Mouse (Mus musculus): Measurements from ENCODE around the gene Ell.

DNA sequence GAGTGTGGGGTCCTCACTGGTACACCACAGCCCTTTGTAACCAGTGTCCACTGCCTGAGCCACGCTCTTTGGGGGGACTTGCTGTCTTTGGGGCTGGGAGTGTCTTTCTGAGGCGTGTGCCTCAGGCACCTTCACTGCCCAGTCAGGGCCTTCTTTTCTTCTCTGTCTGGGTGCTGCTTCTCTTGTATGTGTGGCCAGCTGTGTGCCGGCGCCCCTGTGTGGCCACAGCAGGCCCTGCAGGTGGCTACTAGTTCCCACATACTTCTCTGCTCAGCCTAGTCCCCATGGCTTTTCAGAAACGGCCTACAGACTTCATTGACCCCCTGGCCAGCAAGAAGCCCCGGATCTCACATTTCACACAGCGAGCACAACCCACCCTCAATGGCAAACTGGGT lies 46.0 kb downstream of the Ell start:
- TF ChIP-seq POLR2A (IDR thresholded peaks at IDR 0.05; ENCODE audit: low read depth, low read length) (no peak), CTCF (IDR thresholded peaks at IDR 0.05; ENCODE audit: extremely low read depth, insufficient read length, insufficient replicate concordance, low read depth, low read length) (peak; percentile 90)

All from small intestine, adult 2 months (tissue).